Comparison of ENCODE assay signal across 14 mouse cellular contexts in the genomic region with DNA sequence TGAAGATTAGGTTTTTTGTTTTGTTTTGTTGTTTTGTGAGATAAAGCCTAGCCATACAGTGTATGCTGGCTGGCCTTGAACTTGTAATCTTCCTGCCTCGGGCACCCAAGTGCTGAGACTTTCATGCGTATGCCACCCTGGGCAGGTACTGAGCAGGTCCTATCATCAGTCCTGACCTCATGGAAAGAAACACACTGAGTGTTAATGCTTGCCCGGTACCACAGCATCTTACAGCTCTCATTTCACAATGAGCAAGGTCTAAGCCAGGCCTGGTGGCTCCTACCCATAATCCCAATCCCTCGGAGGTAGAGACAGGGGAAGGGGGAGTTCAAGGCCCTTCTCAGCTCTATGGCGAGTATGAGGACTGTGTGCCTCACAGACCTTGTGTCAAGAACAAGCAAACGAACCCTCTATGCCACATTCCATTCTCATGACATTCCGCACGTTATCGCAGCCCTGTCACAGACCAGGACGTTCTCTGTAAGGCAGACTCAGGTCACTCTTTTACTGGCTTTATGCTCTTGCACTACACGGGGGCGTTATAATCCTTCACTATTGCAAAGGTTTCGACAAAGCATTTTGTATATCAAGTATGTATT. TPM values are rescaled to one million over a fixed set of nuclear protein-coding genes. Genes with fewer than 3 reads are reported as not detected.
A peak's percentile ranks its signal among the peaks of the same experiment; 100 is the strongest.
DNase-seq lines count a peak whose midpoint lies in the region; ATAC-seq and TF ChIP-seq lines count a peak whose summit lies in the region.
"Had no signal": no experiment of that assay in that cellular context is flagged by ENCODE, and none has a peak within 500 bp of the region (broad histone marks: within the 10 kb centered on the region; RNA-seq: fewer than 3 reads in every experiment).

No protein-coding gene starts in this region.

- TF ChIP-seq POLR2A in lung, adult 2 months (IDR thresholded peaks at IDR 0.05; ENCODE audit: borderline replicate concordance, extremely low read depth, low read depth, low read length) = no peak

- H3K4me1 ChIP-seq in lung, embryonic 14.5 days (ENCODE audit: insufficient read depth) = no peaks in the 10 kb centered on the region
- peaks cover 3% of the 10 kb centered on the region; the same call in 1 of the 2 replicates for H3K4me1 ChIP-seq in lung, adult 2 months (ENCODE audit: control insufficient read depth, insufficient read depth, low read length)
- 0 out of 2 replicates have a peak, but pooled peaks cover 3% of the 10 kb centered on the region for H3K4me1 ChIP-seq in intestine, embryonic 14.5 days (replicated peaks; ENCODE audit: control insufficient read depth, insufficient read depth, low read length)
- H3K4me1 ChIP-seq: midbrain, embryonic 10.5 days had no signal

- H3K27ac ChIP-seq in lung, embryonic 14.5 days (ENCODE audit: low read depth) = peak overlapping the region; percentile 20; the same call in 1 of the 2 replicates
- H3K27ac ChIP-seq in intestine, embryonic 14.5 days (ENCODE audit: low read depth) = no peak overlapping the region
- H3K27ac ChIP-seq: liver, embryonic 14.5 days; midbrain, embryonic 10.5 days had no signal

- ATAC-seq in lung, embryonic 14.5 days (ENCODE audit: insufficient read depth) = peak; percentile 54; the same call in 1 of the 2 replicates
- ATAC-seq in intestine, embryonic 14.5 days (replicated peaks; ENCODE audit: low FRiP score, low TSS enrichment, low read depth) = 0 out of 2 replicates have a peak, but pooled peaks have one; percentile 19

- peaks cover 12% of the 10 kb centered on the region; the same call in 1 of the 2 replicates for H3K36me3 ChIP-seq in lung, embryonic 14.5 days (ENCODE audit: insufficient read depth)
- peaks cover 8% of the 10 kb centered on the region; the same call in 1 of the 2 replicates for H3K36me3 ChIP-seq in intestine, embryonic 14.5 days (ENCODE audit: control insufficient read depth, insufficient read depth, low read length)

- no peaks in the 10 kb centered on the region for H3K9me3 ChIP-seq in lung, embryonic 14.5 days (ENCODE audit: low read depth, low read length)
- no peaks in the 10 kb centered on the region for H3K9me3 ChIP-seq in intestine, embryonic 14.5 days (ENCODE audit: control insufficient read depth, low read length)
- H3K9me3 ChIP-seq: midbrain, embryonic 10.5 days had no signal

- H3K4me3 ChIP-seq in lung, embryonic 14.5 days (ENCODE audit: low read depth, low read length) = no peak overlapping the region
- H3K4me3 ChIP-seq in lung, adult 2 months (replicated peaks; ENCODE audit: extremely low read depth, low read depth, low read length) = no peak overlapping the region
- H3K4me3 ChIP-seq in intestine, embryonic 14.5 days (ENCODE audit: low read depth, low read length) = no peak overlapping the region
- H3K4me3 ChIP-seq: midbrain, embryonic 10.5 days had no signal

- 47% methylated on average over 13 of the region's 13 CpGs for WGBS in lung, embryonic 14.5 days
- WGBS in lung, adult 2 months = 63% methylated on average over 13 of the region's 13 CpGs
- 73% methylated on average over 13 of the region's 13 CpGs for WGBS in intestine, embryonic 14.5 days

- H3K4me2 ChIP-seq in lung, embryonic 14.5 days = no peak overlapping the region
- H3K4me2 ChIP-seq in intestine, embryonic 14.5 days (ENCODE audit: low read length) = no peak overlapping the region

- no peak overlapping the region for H3K9ac ChIP-seq in lung, embryonic 14.5 days
- no peak overlapping the region for H3K9ac ChIP-seq in intestine, embryonic 14.5 days (ENCODE audit: low read length)
- H3K9ac ChIP-seq: liver, embryonic 14.5 days had no signal

- peak; percentile 8 to 14 for DNase-seq in adrenal gland, postnatal 36 days
- no peak for DNase-seq in adrenal gland, adult 18-20 months (ENCODE audit: low spot score in 2 of 2)
- DNase-seq in lung, embryonic 14.5 days = peak; percentile 28
- no peak for DNase-seq in lung, adult 2 months
- DNase-seq in intestine, embryonic 14.5 days (ENCODE audit: low spot score) = no peak
- DNase-seq in ovary, postnatal 36 days (ENCODE audit: low spot score) = no peak
- DNase-seq in MN1 (ENCODE audit: low spot score) = no peak
- DNase-seq in cerebellum, postnatal 10 days = no peak
- DNase-seq: cerebellum, adult 8-10 months; kidney, adult 8-10 months; layer of hippocampus, adult 9-11 months; left cerebral cortex, postnatal 4 days had no signal

- no peaks in the 10 kb centered on the region for H3K27me3 ChIP-seq in lung, embryonic 14.5 days (ENCODE audit: insufficient read depth, low read length)
- H3K27me3 ChIP-seq in intestine, embryonic 14.5 days (replicated peaks; ENCODE audit: control insufficient read depth, insufficient read depth, low read length) = no peaks in the 10 kb centered on the region

- TF ChIP-seq CTCF in lung, embryonic 14.5 days (IDR thresholded peaks at IDR 0.05; ENCODE audit: low read depth) = no peak
- no peak for TF ChIP-seq CTCF in lung, adult 2 months (IDR thresholded peaks at IDR 0.05; ENCODE audit: insufficient read depth, low read length)

RNA-seq across cellular contexts. Expression of a gene that starts 29.6 kb away (rescaled TPM):
- total RNA-seq in adrenal gland, postnatal 36 days (2021) = 10 to 100 TPM; 40.5 to 41.1 TPM
- total RNA-seq in adrenal gland, adult 18-20 months (2021) = 10 to 100 TPM; 32.0 to 47.9 TPM
- 61.5 and 64.7 TPM in 2 replicates for polyA plus RNA-seq in lung, embryonic 14.5 days (2014; fragmentation: Nextera tagmentation; extraction: Ambion mirVana)
- polyA plus RNA-seq in lung, adult 2 months (2012; rRNA removed) = 8.5 and 10.3 TPM in 2 replicates
- polyA plus RNA-seq in intestine, embryonic 14.5 days (2014; fragmentation: Nextera tagmentation; extraction: Ambion mirVana) = 37.1 and 40.5 TPM in 2 replicates

RNA-seq across cellular contexts. Expression of a gene that starts 46.1 kb away (rescaled TPM):
- total RNA-seq in adrenal gland, postnatal 36 days (2021) = 10 to 100 TPM in 1 of 2 experiments, 1 to 10 TPM in 1; 6.7 to 32.1 TPM
- total RNA-seq in adrenal gland, adult 18-20 months (2021) = 10 to 100 TPM; 10.8 to 17.3 TPM
- 20.2 and 22.6 TPM in 2 replicates for polyA plus RNA-seq in lung, embryonic 14.5 days (2014; fragmentation: Nextera tagmentation; extraction: Ambion mirVana)
- polyA plus RNA-seq in lung, adult 2 months (2012; rRNA removed) = 32.5 and 37.1 TPM in 2 replicates
- 35.9 and 37.6 TPM in 2 replicates for polyA plus RNA-seq in intestine, embryonic 14.5 days (2014; fragmentation: Nextera tagmentation; extraction: Ambion mirVana)

Comparison
In these comparisons a context has a peak if more than half of its experiments do, and no peak if none do; other contexts are left out.
1. DNase-seq: peak in adrenal gland, postnatal 36 days (2 of 2) and lung, embryonic 14.5 days (single experiment); none in adrenal gland, adult 18-20 months (0 of 2), lung, adult 2 months (single experiment), intestine, embryonic 14.5 days (single experiment), ovary, postnatal 36 days (single experiment), MN1 (single experiment) and cerebellum, postnatal 10 days (0 of 2).